Mouse (Mus musculus): ENCODE results near the gene Cenpb. TPM values are rescaled to one million over a fixed set of nuclear protein-coding genes. Genes with fewer than 3 reads are reported as not detected.

The Cenpb gene
- polyA plus RNA-seq, 1 experiment from 2014 or later: 11.2 TPM

DNA sequence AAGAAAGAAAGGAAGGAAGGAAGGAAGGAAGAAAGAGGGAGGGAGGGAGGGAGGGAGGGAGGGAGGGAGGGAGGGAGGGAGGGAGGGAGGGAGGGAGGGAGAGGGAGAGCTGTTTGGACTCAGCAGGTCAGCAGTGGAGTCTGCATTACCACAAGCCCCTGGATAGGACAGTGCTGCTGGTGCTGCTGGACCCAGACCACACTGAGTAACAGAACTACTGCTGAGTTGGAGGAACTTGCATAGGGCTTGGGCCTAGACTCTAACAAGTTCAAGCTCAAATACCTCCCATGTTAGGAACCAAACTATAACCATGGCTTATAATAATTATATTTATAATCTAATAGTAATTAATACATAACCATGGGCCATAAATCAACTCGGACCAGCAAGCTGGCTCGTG lies 49.0 kb downstream of the Cenpb start:
- H3K27me3 ChIP-seq: no peaks in the 10 kb centered on the region
- H3K4me3 ChIP-seq: no peak overlapping the region
- WGBS: 83% methylated on average over 2 of the region's 2 CpGs
- no peak overlapping the region for H3K27ac ChIP-seq
- ATAC-seq (ENCODE audit: low FRiP score, low read depth): no peak
- peaks cover 42% of the 10 kb centered on the region for H3K4me1 ChIP-seq
- no peak overlapping the region for H3K9ac ChIP-seq
- peaks cover 30% of the 10 kb centered on the region for H3K36me3 ChIP-seq
- no peaks in the 10 kb centered on the region for H3K9me3 ChIP-seq
- H3K4me2 ChIP-seq (replicated peaks): no peak overlapping the region

- 87% methylated on average over 5 of the region's 5 CpGs for WGBS
- Histone ChIP-seq H3K9me3 (no peaks in the 10 kb centered on the region), H3K4me3 (no peak overlapping the region), H3K4me1 (peaks cover 39% of the 10 kb centered on the region), H3K27ac (no peak overlapping the region), H3K27me3 (no peaks in the 10 kb centered on the region), H3K4me2 (replicated peaks) (peak overlapping the region; percentile 81; the same call in 1 of the 2 replicates), H3K9ac (no peak overlapping the region), H3K36me3 (peaks cover 20% of the 10 kb centered on the region)
- ATAC-seq (ENCODE audit: low FRiP score, low read depth): no peak
These were observed 50.0 kb downstream of the Cenpb start for GRCm38 (mm10) chr2:131129836-131130235.

- H3K4me3 ChIP-seq: peak overlapping the region; percentile 81
- peak overlapping the region; percentile 93; the same call in 1 of the 2 replicates for H3K9ac ChIP-seq
These were observed 51.2 kb downstream of the Cenpb start for GRCm38 (mm10) chr2:131128636-131129157.

GRCm38 (mm10) chr2:131128211-131128610 lies 51.7 kb downstream of the Cenpb start:
- Histone ChIP-seq H3K9me3 (no peaks in the 10 kb centered on the region), H3K9ac (peak overlapping the region; percentile 93), H3K27ac (0 out of 2 replicates have a peak overlapping the region, but pooled peaks have one; percentile 94), H3K4me2 (replicated peaks) (peak overlapping the region; percentile 81), H3K36me3 (peaks cover 11% of the 10 kb centered on the region), H3K27me3 (no peaks in the 10 kb centered on the region), H3K4me1 (peaks cover 39% of the 10 kb centered on the region), H3K4me3 (peak overlapping the region; percentile 81)
- no peak for ATAC-seq (ENCODE audit: low FRiP score, low read depth)
- WGBS: 84% methylated on average over 5 of the region's 5 CpGs

More at GRCm38 (mm10) chr2:131128636-131129157, 51.2 kb downstream of the Cenpb start:
- 85% methylated on average over 3 of the region's 3 CpGs for WGBS
- Histone ChIP-seq H3K27me3 (no peaks in the 10 kb centered on the region), H3K4me2 (replicated peaks) (peak overlapping the region; percentile 81), H3K9me3 (no peaks in the 10 kb centered on the region), H3K27ac (no peak overlapping the region), H3K4me1 (peaks cover 39% of the 10 kb centered on the region), H3K36me3 (peaks cover 11% of the 10 kb centered on the region)
- no peak for ATAC-seq (ENCODE audit: low FRiP score, low read depth)

DNA sequence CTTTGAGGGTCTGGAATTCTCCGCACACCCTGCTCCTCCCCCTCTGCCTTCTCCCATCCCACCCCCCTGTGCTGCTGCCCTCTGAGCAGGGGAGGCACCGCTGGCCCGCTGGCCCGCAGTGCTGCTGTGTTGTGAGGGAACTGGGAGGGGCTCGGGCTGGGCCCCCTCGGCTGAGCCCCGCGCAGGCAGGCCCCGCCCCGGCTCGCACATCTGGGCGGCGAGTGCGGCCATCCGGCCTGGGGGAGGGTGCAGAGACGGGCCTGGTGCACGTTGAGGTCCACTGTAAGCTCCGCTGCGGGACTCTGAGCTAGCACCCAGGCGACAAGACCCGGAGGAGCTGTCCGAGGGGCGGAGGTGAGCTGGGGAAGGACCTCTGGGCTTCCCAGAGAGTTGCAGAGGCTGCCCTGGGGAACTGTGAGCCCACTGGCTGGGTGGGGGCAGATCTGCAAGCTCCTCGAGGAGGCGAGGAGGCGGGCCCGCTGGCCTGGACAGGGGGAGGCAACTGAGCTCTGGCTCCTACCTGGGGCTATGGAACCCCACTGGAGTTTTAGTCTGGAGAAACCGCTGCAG lies 52.6 kb downstream of the Cenpb start, which contains the start of gene Hspa12b:
Hspa12b (plus strand) TSS at position 120 of the 570 bp plus-strand sequence.
- peaks cover 10% of the 10 kb centered on the region for H3K36me3 ChIP-seq
- H3K4me3 ChIP-seq: peak within 1 kb of the TSS; percentile 81
- peak within 1 kb of the TSS; percentile 94 for H3K27ac ChIP-seq
- H3K9ac ChIP-seq: peak within 1 kb of the TSS; percentile 93
- H3K27me3 ChIP-seq: no peaks in the 10 kb centered on the region
- H3K4me2 ChIP-seq (replicated peaks): peak within 1 kb of the TSS; percentile 81
- peak; percentile 96 for ATAC-seq (ENCODE audit: low FRiP score, low read depth)
- under 1% methylated on average over 28 of the region's 28 CpGs for WGBS
- no peaks in the 10 kb centered on the region for H3K9me3 ChIP-seq
- peaks cover 36% of the 10 kb centered on the region for H3K4me1 ChIP-seq

- peak overlapping the region; percentile 81 for H3K4me2 ChIP-seq (replicated peaks)
- WGBS: 45% methylated on average over 9 of the region's 9 CpGs
- H3K4me1 ChIP-seq: peaks cover 31% of the 10 kb centered on the region
- peak overlapping the region; percentile 81; the same call in 1 of the 2 replicates for H3K4me3 ChIP-seq
- no peaks in the 10 kb centered on the region for H3K27me3 ChIP-seq
- H3K27ac ChIP-seq: peak overlapping the region; percentile 94; the same call in 1 of the 2 replicates
- ATAC-seq (ENCODE audit: low FRiP score, low read depth): peak; percentile 1; the same call in 1 of the 2 replicates
- H3K9me3 ChIP-seq: no peaks in the 10 kb centered on the region
- H3K36me3 ChIP-seq: no peaks in the 10 kb centered on the region
- peak overlapping the region; percentile 93 for H3K9ac ChIP-seq
These were observed 53.7 kb downstream of the Cenpb start for GRCm38 (mm10) chr2:131125964-131126815.

Other genes with a start within 250 kb of the Cenpb start
- gene Gfra4, start 137.0 kb downstream of the Cenpb start, polyA plus RNA-seq (2015; fragmentation: Nextera tagmentation; extraction: Ambion mirVana): 27.4 and 29.2 TPM in 2 replicates
- 26.5 and 28.5 TPM in 2 replicates for gene Adam33, start 116.3 kb downstream of the Cenpb start, polyA plus RNA-seq (2015; fragmentation: Nextera tagmentation; extraction: Ambion mirVana)
- gene Siglec1, start 93.3 kb downstream of the Cenpb start, polyA plus RNA-seq (2015; fragmentation: Nextera tagmentation; extraction: Ambion mirVana): 0.17 and 0.19 TPM in 2 replicates
- 22.0 and 22.9 TPM in 2 replicates for gene Hspa12b, start 52.8 kb downstream of the Cenpb start, polyA plus RNA-seq (2015; fragmentation: Nextera tagmentation; extraction: Ambion mirVana)
- not detected in 2 replicates for gene Gm11037, start 46.6 kb downstream of the Cenpb start, polyA plus RNA-seq (2015; fragmentation: Nextera tagmentation; extraction: Ambion mirVana)
- 55.2 and 56.0 TPM in 2 replicates for gene 1700037H04Rik, start 20.0 kb downstream of the Cenpb start, polyA plus RNA-seq (2015; fragmentation: Nextera tagmentation; extraction: Ambion mirVana)
- 57.6 and 60.3 TPM in 2 replicates for gene Cdc25b, start 6.9 kb upstream of the Cenpb start, polyA plus RNA-seq (2015; fragmentation: Nextera tagmentation; extraction: Ambion mirVana)
- 4.7 and 5.5 TPM in 2 replicates for gene Spef1, start 7.2 kb upstream of the Cenpb start, polyA plus RNA-seq (2015; fragmentation: Nextera tagmentation; extraction: Ambion mirVana)
- gene Ap5s1, start 27.0 kb upstream of the Cenpb start, polyA plus RNA-seq (2015; fragmentation: Nextera tagmentation; extraction: Ambion mirVana): 28.0 and 31.3 TPM in 2 replicates
- 16.6 and 16.7 TPM in 2 replicates for gene Mavs, start 54.0 kb upstream of the Cenpb start, polyA plus RNA-seq (2015; fragmentation: Nextera tagmentation; extraction: Ambion mirVana)
- gene Pank2, start 82.4 kb upstream of the Cenpb start, polyA plus RNA-seq (2015; fragmentation: Nextera tagmentation; extraction: Ambion mirVana): 39.0 and 39.3 TPM in 2 replicates
- gene Rnf24, start 172.8 kb upstream of the Cenpb start, polyA plus RNA-seq (2015; fragmentation: Nextera tagmentation; extraction: Ambion mirVana): 10.2 and 10.5 TPM in 2 replicates